Mouse (Mus musculus): ENCODE measurements around the gene Abca17.

GRCm38 (mm10) chr17:24349176-24349575, 1.7 kb downstream of the Abca17 start:
- TF ChIP-seq CTCF (IDR thresholded peaks at IDR 0.05; ENCODE audit: low read depth, low read length) = no peak
- TF ChIP-seq POLR2A (IDR thresholded peaks at IDR 0.05; ENCODE audit: extremely low read depth, insufficient read depth, low read length) = no peak
